Mouse (Mus musculus): ENCODE results near the gene Tmem87b. TPM values are rescaled to one million over a fixed set of nuclear protein-coding genes. Genes with fewer than 3 reads are reported as not detected.
A peak's percentile ranks its signal among the peaks of the same experiment; 100 is the strongest.

The Tmem87b gene
- total RNA-seq (2017), result 14.0 and 23.8 TPM in 2 replicates

- ATAC-seq (replicated peaks; ENCODE audit: low read depth, poor library complexity, severe bottlenecking), result peak; percentile 86
Measured at GRCm38 (mm10) chr2:128817786-128818681, at the start of gene Tmem87b. Gene Tmem87b, plus strand, starts transcription at chr2:128818118.

- no peak for ATAC-seq (replicated peaks; ENCODE audit: low read depth, poor library complexity, severe bottlenecking)
Measured at GRCm38 (mm10) chr2:128768545-128769247, 49.2 kb upstream of the Tmem87b start.

- ATAC-seq (replicated peaks; ENCODE audit: low read depth, poor library complexity, severe bottlenecking), result no peak
Measured at GRCm38 (mm10) chr2:128770557-128770956, 47.4 kb upstream of the Tmem87b start.

- peak; percentile 71 for ATAC-seq (replicated peaks; ENCODE audit: low read depth, poor library complexity, severe bottlenecking)
Measured at GRCm38 (mm10) chr2:128771048-128771447, 46.9 kb upstream of the Tmem87b start.

- ATAC-seq (replicated peaks; ENCODE audit: low read depth, poor library complexity, severe bottlenecking), result no peak
Measured at GRCm38 (mm10) chr2:128771750-128772338, 46.1 kb upstream of the Tmem87b start.

- peak; percentile 54; the same call in 1 of the 2 replicates for ATAC-seq (replicated peaks; ENCODE audit: low read depth, poor library complexity, severe bottlenecking)
Measured at GRCm38 (mm10) chr2:128782231-128782630, 35.7 kb upstream of the Tmem87b start.

GRCm38 (mm10) chr2:128783660-128784345 lies 34.1 kb upstream of the Tmem87b start:
- no peak for ATAC-seq (replicated peaks; ENCODE audit: low read depth, poor library complexity, severe bottlenecking)

GRCm38 (mm10) chr2:128784814-128785213 lies 33.1 kb upstream of the Tmem87b start:
- ATAC-seq (replicated peaks; ENCODE audit: low read depth, poor library complexity, severe bottlenecking), result peak; percentile 54

GRCm38 (mm10) chr2:128786341-128786740 lies 31.6 kb upstream of the Tmem87b start:
- ATAC-seq (replicated peaks; ENCODE audit: low read depth, poor library complexity, severe bottlenecking), result no peak

- ATAC-seq (replicated peaks; ENCODE audit: low read depth, poor library complexity, severe bottlenecking), result no peak
Measured at GRCm38 (mm10) chr2:128786795-128787194, 31.1 kb upstream of the Tmem87b start.

- ATAC-seq (replicated peaks; ENCODE audit: low read depth, poor library complexity, severe bottlenecking), result 0 out of 2 replicates have a peak, but pooled peaks have one; percentile 47
Measured at GRCm38 (mm10) chr2:128787805-128788204, 30.1 kb upstream of the Tmem87b start.

- ATAC-seq (replicated peaks; ENCODE audit: low read depth, poor library complexity, severe bottlenecking), result no peak
Measured at GRCm38 (mm10) chr2:128790875-128791614, 26.9 kb upstream of the Tmem87b start.

- no peak for ATAC-seq (replicated peaks; ENCODE audit: low read depth, poor library complexity, severe bottlenecking)
Measured at GRCm38 (mm10) chr2:128793958-128794357, 24.0 kb upstream of the Tmem87b start.

GRCm38 (mm10) chr2:128796463-128796862 lies 21.5 kb upstream of the Tmem87b start:
- ATAC-seq (replicated peaks; ENCODE audit: low read depth, poor library complexity, severe bottlenecking), result peak; percentile 80

GRCm38 (mm10) chr2:128803441-128803840 lies 14.5 kb upstream of the Tmem87b start:
- ATAC-seq (replicated peaks; ENCODE audit: low read depth, poor library complexity, severe bottlenecking), result 0 out of 2 replicates have a peak, but pooled peaks have one; percentile 29

GRCm38 (mm10) chr2:128805341-128805740 lies 12.6 kb upstream of the Tmem87b start:
- no peak for ATAC-seq (replicated peaks; ENCODE audit: low read depth, poor library complexity, severe bottlenecking)

GRCm38 (mm10) chr2:128806561-128806960 lies 11.4 kb upstream of the Tmem87b start:
- peak; percentile 45 for ATAC-seq (replicated peaks; ENCODE audit: low read depth, poor library complexity, severe bottlenecking)

- no peak for ATAC-seq (replicated peaks; ENCODE audit: low read depth, poor library complexity, severe bottlenecking)
Measured at GRCm38 (mm10) chr2:128812761-128813160, 5.2 kb upstream of the Tmem87b start.

GRCm38 (mm10) chr2:128816311-128816710 lies 1.6 kb upstream of the Tmem87b start:
- no peak for ATAC-seq (replicated peaks; ENCODE audit: low read depth, poor library complexity, severe bottlenecking)

Measured in common myeloid progenitor, adult 5-6 weeks (primary cell).